Mouse (Mus musculus) kidney, embryonic 15.5 days (tissue): ENCODE results near the gene Mgea5. TPM values are rescaled to one million over a fixed set of nuclear protein-coding genes. Genes with fewer than 3 reads are reported as not detected.

Experiments used
- ATAC-seq: fragments of 200-750 bp; cut with Nextera tagmentation; replicated peaks from 2 replicates; pipeline ENCODE4 v1.8.0; 2017; ENCODE audit warnings: moderate TSS enrichment; ENCODE audit not compliant: low FRiP score
- H3K27ac ChIP-seq: fragments of 300-500 bp; sonication (generic); 2 replicates; pipeline ENCODE4 v1.5.1; 2015; ENCODE audit warnings: mild to moderate bottlenecking, inconsistent platforms
- H3K27me3 ChIP-seq: fragments of 300-500 bp; sonication (generic); 2 replicates; pipeline ENCODE4 v1.6.1; 2015; ENCODE audit warnings: inconsistent platforms
- H3K36me3 ChIP-seq: fragments of 300-500 bp; sonication (generic); 2 replicates; pipeline ENCODE4 v1.6.1; 2015; ENCODE audit warnings: inconsistent platforms
- H3K4me1 ChIP-seq: fragments of 300-500 bp; sonication (generic); 2 replicates; pipeline ENCODE4 v1.6.1; 2015; ENCODE audit warnings: inconsistent platforms
- H3K4me2 ChIP-seq: fragments of 300-500 bp; sonication (generic); 2 replicates; pipeline ENCODE4 v1.6.1; 2015; ENCODE audit warnings: moderate library complexity, mild to moderate bottlenecking, inconsistent platforms
- H3K4me3 ChIP-seq: fragments of 300-500 bp; sonication (generic); replicated peaks from 2 replicates; pipeline ENCODE4 v1.5.1; 2015; ENCODE audit warnings: mild to moderate bottlenecking, inconsistent platforms
- H3K9ac ChIP-seq: fragments of 300-500 bp; sonication (generic); 2 replicates; pipeline ENCODE4 v1.6.1; 2015; ENCODE audit warnings: mild to moderate bottlenecking, inconsistent platforms
- H3K9me3 ChIP-seq: fragments of 300-500 bp; sonication (generic); replicated peaks from 2 replicates; pipeline ENCODE4 v1.6.1; 2016; ENCODE audit warnings: inconsistent platforms
- WGBS: fragments of 180-500 bp; shearing (Covaris S2); methylation state at CpG from one replicate; pipeline ENCODE4 v1.1.7; 2015; ENCODE audit warnings: mixed read lengths; 5-methylcytosine and 5-hydroxymethylcytosine counted together
- polyA plus RNA-seq: library from polyadenylated mRNA; unstranded; fragments of >200 nt; fragmentation: Nextera tagmentation; extraction: Ambion mirVana; gene quantifications from 2 replicates; pipeline ENCODE4 v1.2.1, GENCODE M21; 2015

The Mgea5 gene
- polyA plus RNA-seq, 1 experiment from 2014 or later: 53.3 TPM

DNA sequence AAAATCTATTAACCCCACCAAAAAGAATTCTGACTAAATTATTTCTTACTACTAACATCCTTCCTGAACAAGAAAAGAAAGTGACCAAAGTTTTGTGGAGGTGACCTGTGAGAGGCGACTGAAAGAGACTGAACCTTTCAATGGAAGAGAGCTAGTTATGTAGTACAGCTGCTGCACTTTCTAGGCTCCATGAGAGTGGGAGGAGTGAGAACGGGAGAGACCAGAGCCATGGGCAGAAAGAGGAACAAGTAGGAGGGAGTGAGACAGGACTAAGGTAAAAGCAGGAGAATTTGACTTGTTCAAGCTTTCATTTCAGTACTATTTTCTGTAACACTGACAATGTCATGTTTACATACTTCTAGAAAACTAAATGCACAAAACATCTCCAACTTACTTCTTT, 8.2 kb downstream of the Mgea5 start:
- H3K27me3 ChIP-seq: no peaks in the 10 kb centered on the region
- no peak overlapping the region for H3K27ac ChIP-seq
- H3K4me2 ChIP-seq: no peak overlapping the region
- 77% methylated on average over 2 of the region's 2 CpGs for WGBS
- H3K9ac ChIP-seq: no peak overlapping the region
- H3K4me3 ChIP-seq: no peak overlapping the region
- H3K4me1 ChIP-seq: peaks cover 7% of the 10 kb centered on the region
- peaks cover 100% of the 10 kb centered on the region for H3K36me3 ChIP-seq
- ATAC-seq: no peak
- no peaks in the 10 kb centered on the region for H3K9me3 ChIP-seq

DNA sequence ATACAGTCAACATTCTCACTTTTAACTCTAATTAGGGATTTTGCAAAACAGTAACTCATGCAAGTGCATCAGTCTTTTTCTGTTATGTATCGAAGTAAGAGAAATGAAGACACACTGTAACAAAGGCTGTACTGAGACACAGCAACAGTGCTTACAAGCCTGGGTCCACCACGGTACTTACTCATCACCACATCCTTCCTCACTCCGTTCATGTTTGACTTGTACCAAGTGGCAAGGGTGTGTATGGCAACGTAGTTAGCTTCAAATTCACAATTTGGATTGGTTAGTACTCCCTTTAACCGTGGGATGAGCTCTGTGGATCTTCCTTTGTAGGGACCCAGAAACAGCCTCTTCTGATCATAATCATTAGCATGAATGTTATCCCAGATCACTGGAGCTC, 12.1 kb downstream of the Mgea5 start:
- no peak overlapping the region for H3K4me3 ChIP-seq
- no peaks in the 10 kb centered on the region for H3K4me1 ChIP-seq
- no peak overlapping the region for H3K4me2 ChIP-seq
- no peak overlapping the region for H3K27ac ChIP-seq
- peaks cover 99% of the 10 kb centered on the region for H3K36me3 ChIP-seq
- H3K9ac ChIP-seq: no peak overlapping the region
- no peaks in the 10 kb centered on the region for H3K9me3 ChIP-seq
- no peaks in the 10 kb centered on the region for H3K27me3 ChIP-seq
- ATAC-seq: no peak
- WGBS: 90% methylated on average over 5 of the region's 5 CpGs

DNA sequence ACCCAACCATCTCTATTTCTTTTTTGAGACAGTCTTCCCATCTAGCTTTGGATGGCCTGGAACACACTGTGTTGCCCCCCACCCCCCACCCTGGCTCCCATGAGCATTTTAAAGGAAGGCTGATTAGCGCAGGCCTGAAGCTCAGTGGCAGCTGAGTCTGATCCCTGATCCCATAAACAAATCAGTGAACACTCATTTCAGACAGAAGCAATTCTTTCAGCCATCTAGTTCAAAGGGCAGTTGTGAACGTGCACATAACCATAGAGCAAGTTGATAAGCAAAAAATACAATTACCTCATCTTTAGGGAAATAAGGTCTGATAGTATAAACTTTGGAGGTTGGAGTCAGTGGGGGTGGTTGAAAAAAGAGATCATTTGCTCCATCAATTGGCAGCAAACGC, 22.8 kb downstream of the Mgea5 start:
- H3K9ac ChIP-seq: no peak overlapping the region
- ATAC-seq: no peak
- H3K27me3 ChIP-seq: no peaks in the 10 kb centered on the region
- H3K4me1 ChIP-seq: no peaks in the 10 kb centered on the region
- no peak overlapping the region for H3K4me2 ChIP-seq
- H3K27ac ChIP-seq: no peak overlapping the region
- WGBS: 89% methylated on average over 3 of the region's 3 CpGs
- no peaks in the 10 kb centered on the region for H3K9me3 ChIP-seq
- peaks cover 96% of the 10 kb centered on the region for H3K36me3 ChIP-seq
- no peak overlapping the region for H3K4me3 ChIP-seq

DNA sequence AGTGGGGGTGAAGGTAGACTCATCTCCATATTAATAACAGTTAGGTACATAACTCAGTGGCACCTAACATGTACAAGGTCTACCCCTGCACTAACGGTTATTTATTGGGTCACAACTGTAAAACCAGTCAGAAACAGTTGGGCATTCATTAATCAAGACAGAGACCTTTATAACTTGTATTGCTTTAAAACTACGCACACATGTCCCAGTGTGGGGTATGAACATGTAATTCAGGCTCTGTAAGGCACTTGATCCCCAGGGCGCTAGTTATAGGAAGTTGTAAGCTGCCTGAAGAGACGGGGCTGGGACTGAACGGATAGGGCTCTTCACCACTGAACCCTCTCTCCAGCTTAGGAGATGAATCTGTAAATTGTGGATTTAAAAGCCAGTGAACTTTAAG, 25.0 kb downstream of the Mgea5 start:
- ATAC-seq: no peak
- Histone ChIP-seq H3K9ac (no peak overlapping the region), H3K36me3 (peaks cover 96% of the 10 kb centered on the region), H3K4me1 (peaks cover 8% of the 10 kb centered on the region; the same call in 1 of the 2 replicates), H3K27ac (no peak overlapping the region), H3K4me3 (no peak overlapping the region), H3K4me2 (no peak overlapping the region), H3K27me3 (no peaks in the 10 kb centered on the region), H3K9me3 (no peaks in the 10 kb centered on the region)
- WGBS: 90% methylated on average over 5 of the region's 5 CpGs

DNA sequence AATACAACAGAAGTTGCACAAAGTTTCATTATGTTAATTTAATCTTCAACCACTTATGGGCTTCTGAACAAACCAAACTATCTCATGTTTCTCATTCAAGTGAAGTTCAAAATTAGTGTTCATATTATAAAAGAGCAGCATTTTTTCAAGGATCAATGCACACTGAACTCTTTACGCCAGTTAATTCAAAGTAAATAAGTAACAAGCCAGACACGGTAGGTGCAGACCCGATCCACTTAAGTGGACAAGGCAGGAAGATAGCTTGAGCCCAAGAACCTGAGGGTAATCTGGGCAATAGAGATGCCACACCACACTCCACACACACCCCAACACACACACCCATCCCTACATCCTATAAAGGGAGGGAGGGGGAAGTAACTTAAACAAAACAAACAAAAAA, 30.1 kb downstream of the Mgea5 start:
- H3K27me3 ChIP-seq: no peaks in the 10 kb centered on the region
- peaks cover 21% of the 10 kb centered on the region for H3K4me1 ChIP-seq
- H3K36me3 ChIP-seq: peaks cover 80% of the 10 kb centered on the region
- peak overlapping the region; percentile 60; the same call in 1 of the 2 replicates for H3K27ac ChIP-seq
- H3K4me3 ChIP-seq: no peak overlapping the region
- no peak overlapping the region for H3K9ac ChIP-seq
- H3K9me3 ChIP-seq: no peaks in the 10 kb centered on the region
- 68% methylated on average over 3 of the region's 3 CpGs for WGBS
- no peak overlapping the region for H3K4me2 ChIP-seq
- no peak for ATAC-seq

DNA sequence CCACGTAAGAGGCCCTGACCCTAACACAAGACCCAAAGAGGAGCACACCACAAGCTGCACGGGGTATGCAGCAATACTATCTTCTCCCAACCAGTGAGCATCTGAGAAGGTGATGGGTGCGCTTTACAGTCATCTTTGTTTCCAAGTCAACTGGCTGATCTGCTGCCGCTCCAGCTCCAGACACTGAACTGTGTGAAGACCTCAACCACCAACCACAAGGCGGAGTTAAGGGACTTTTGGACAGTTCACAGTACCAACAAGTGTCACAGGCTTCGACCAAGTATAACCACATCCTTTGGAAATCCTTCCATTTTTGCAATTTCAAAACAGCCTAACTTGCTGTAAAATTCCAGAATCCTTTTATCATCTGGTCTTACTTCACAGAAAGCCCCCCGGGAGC, 31.8 kb downstream of the Mgea5 start:
- no peak overlapping the region for H3K4me2 ChIP-seq
- 91% methylated on average over 7 of the region's 7 CpGs for WGBS
- no peak for ATAC-seq
- peaks cover 63% of the 10 kb centered on the region for H3K36me3 ChIP-seq
- peaks cover 33% of the 10 kb centered on the region for H3K4me1 ChIP-seq
- H3K9me3 ChIP-seq: no peaks in the 10 kb centered on the region
- H3K9ac ChIP-seq: no peak overlapping the region
- no peaks in the 10 kb centered on the region for H3K27me3 ChIP-seq
- no peak overlapping the region for H3K4me3 ChIP-seq
- no peak overlapping the region for H3K27ac ChIP-seq

DNA sequence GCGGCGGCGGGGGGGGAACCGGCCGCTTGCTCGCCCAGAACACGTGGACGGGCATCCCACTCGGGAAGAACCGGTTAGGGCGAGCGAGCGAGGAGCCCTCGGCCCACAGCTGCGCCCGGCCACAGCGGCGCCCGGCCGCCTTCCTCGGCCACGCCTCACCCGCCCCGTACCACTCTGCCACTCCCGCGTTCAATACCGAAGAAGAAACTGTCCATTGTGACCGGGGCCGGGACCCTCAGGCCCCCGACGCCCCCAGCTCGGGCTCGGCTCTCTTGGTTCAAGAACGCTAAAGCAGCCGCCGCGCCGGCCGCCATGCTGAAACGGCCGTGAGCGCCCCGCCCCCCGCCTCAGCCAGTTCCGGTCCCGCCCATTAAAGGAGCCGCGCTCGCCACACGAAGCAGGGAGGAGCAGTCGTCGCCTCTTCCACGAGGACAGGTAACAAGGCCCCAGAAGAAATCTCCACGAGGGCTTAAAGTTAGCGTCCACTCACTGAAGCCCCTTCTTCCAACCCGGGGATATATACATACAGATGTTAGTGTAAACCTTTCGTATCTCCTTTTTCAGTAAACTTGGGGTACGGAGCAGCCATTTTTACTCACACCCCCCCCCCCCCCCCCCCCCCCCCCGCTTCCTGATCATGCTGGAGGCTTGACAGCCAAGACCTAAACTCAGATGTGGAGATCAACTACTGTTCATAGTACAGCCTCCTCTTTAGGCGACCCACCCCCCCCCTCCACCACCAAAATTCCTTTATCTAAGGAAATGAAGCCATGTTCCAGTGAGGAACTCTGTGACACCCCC, 34.2 kb downstream of the Mgea5 start, which contains the start of gene Npm3:
Gene Npm3, minus strand, starts transcription at position 349 of the 801 bp plus-strand sequence.
- peaks cover 38% of the 10 kb centered on the region for H3K36me3 ChIP-seq
- peaks cover 22% of the 10 kb centered on the region for H3K27me3 ChIP-seq
- peaks cover 50% of the 10 kb centered on the region for H3K4me1 ChIP-seq
- no peaks in the 10 kb centered on the region for H3K9me3 ChIP-seq
- peak within 1 kb of the TSS; percentile 66 for H3K27ac ChIP-seq
- H3K4me2 ChIP-seq: peak within 1 kb of the TSS; percentile 94
- H3K9ac ChIP-seq: peak within 1 kb of the TSS; percentile 86
- under 1% methylated on average over 59 of the region's 60 CpGs for WGBS
- H3K4me3 ChIP-seq: peak within 1 kb of the TSS; percentile 82
- ATAC-seq: peak; percentile 77

DNA sequence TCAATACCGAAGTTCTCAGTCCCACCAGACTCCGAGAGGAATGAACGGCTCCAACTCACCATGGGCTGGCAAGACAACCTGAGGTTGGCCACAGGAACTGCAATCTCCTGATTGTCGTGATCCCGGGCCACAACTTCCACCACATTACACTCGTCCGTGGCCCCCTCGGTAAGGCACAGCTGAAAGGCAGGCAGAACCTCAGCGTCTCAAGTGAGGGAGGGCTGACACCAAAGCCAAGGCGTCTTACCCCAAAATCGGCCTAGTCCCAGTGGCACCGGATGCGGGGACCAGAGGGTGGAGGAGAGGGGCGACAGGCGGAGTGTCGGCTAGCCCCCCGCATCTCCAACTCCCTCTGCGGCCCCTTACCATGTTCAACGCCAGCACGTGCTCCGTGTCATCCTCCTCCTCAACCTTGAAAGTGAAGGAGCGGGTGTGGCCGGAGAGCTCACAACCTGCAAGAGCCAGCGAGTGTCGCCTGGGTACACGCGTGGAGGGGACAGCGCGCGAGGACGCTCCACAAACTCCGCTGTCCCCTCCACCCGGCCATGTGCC, 34.9 kb downstream of the Mgea5 start:
- Histone ChIP-seq H3K4me2 (peak overlapping the region; percentile 94), H3K27me3 (peaks cover 28% of the 10 kb centered on the region), H3K36me3 (peaks cover 32% of the 10 kb centered on the region), H3K4me3 (peak overlapping the region; percentile 82), H3K9me3 (no peaks in the 10 kb centered on the region), H3K27ac (peak overlapping the region; percentile 52; the same call in 1 of the 2 replicates), H3K4me1 (peaks cover 43% of the 10 kb centered on the region), H3K9ac (peak overlapping the region; percentile 86)
- peak; percentile 35 for ATAC-seq
- 1% methylated on average over 33 of the region's 33 CpGs for WGBS

DNA sequence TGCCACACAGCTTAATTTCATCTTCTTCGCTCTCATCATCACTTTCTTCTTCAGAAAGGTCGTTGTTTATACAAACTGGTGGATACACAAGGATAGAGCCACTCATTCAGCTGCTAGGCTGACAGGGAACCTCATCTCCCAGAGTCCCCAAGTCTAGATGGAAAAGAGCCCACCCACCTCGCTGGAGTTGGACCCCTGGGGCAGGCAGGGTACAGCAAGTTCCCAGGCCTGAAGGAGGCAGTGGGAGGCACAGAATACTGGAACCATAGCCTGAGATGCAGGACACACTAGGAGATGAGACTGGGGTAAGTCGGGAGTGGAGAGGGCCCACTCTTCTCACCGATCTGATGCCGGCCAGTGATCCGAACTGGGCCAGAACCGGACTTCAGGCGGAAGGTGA, 35.4 kb downstream of the Mgea5 start:
- H3K4me2 ChIP-seq: peak overlapping the region; percentile 94
- WGBS: 46% methylated on average over 9 of the region's 9 CpGs
- no peak; the same call in 1 of the 2 replicates for ATAC-seq
- H3K4me3 ChIP-seq: peak overlapping the region; percentile 82
- H3K9me3 ChIP-seq: no peaks in the 10 kb centered on the region
- peaks cover 34% of the 10 kb centered on the region for H3K27me3 ChIP-seq
- no peak overlapping the region for H3K27ac ChIP-seq
- H3K9ac ChIP-seq: peak overlapping the region; percentile 86
- H3K4me1 ChIP-seq: peaks cover 44% of the 10 kb centered on the region
- H3K36me3 ChIP-seq: peaks cover 28% of the 10 kb centered on the region

DNA sequence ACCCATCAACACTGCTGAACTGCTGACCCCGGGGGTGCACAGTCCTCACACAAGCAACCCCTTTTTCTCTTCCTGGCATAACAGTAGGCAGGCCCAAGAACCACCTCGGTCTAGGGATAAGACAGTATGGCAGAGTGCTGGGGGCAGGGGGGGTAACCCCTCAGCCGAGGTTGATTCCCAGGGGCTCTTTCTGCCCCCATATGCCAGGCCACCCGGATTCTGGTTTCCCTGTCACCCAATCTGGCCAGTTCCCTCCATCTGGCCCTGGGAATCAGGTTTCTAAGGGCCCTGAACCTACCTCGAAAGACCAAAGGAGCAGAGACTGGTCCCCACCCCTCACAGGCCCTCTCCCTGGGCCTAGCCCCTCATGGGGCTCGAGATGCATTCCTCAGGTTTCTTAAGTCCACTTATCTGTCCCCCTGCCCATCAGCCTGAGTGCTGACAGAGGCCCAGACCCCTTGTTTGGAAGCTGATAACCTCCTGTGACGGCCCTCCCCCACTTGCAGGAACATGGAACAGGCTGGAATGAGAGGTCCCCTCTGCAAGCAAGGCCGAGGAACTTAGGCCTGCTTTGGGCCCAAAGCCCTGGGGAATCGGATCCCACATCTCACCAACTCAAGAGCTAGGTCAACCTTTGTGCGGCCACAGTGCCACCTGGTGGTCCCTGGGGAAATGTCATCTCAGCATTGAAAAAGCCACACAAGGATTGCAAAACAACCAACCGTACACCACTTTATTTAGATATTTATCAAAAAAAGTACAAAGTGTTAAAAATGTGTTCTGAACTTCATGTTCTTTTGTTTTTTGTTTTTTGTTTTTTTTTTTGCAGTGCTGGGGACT, 36.4 kb downstream of the Mgea5 start:
- 18% methylated on average over 11 of the region's 11 CpGs for WGBS
- 0 out of 2 replicates have a peak overlapping the region, but pooled peaks have one; percentile 10 for H3K9ac ChIP-seq

DNA sequence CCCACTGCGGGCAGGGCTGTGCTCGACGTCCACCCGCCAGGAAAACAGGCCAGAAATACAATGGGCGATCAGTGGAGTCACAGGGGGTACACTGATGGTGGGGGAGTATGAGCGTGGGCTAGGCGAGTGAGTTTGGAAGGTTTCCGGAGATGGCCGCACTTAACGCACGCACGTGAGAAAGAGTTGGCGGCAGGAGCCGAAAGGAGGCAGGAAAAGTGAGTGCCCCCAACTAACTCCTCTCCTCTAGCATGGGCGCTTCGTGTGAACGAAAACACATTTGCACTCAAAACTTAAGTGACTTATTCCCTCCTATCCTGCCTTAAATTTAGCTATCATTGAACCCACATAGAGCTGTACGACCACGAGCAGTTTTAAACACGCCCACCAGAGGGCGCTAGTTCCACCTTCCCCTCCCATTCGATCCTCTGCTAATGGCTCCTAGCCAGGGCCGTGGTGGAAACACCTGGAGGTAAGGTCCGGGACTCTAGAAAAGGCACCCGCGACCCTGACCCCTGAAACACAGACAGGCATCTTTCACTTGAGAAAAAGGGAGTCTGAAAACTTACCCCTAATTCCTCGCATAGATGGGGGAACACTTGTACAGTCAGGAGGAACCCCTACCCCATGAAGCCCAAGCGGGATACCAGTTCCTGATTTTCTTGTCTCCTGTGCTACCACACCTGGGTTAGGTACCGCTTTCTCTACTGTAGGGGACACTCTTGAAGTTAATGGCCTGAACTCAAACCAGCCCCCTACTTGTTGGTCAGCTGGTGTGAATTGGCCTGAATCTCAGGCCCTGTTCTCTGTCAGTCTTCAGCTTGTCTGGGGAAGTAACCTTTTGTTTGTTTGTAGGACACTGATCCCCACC, 37.2 kb downstream of the Mgea5 start:
- H3K27ac ChIP-seq: no peak overlapping the region
- H3K27me3 ChIP-seq: peaks cover 52% of the 10 kb centered on the region
- H3K9ac ChIP-seq: no peak overlapping the region
- H3K4me3 ChIP-seq: peak overlapping the region; percentile 10; the same call in 1 of the 2 replicates
- no peaks in the 10 kb centered on the region for H3K9me3 ChIP-seq
- ATAC-seq: no peak
- H3K4me2 ChIP-seq: peak overlapping the region; percentile 26
- 10% methylated on average over 29 of the region's 29 CpGs for WGBS
- H3K36me3 ChIP-seq: peaks cover 10% of the 10 kb centered on the region
- H3K4me1 ChIP-seq: peaks cover 61% of the 10 kb centered on the region

More for the DNA sequence above, 36.4 kb downstream of the Mgea5 start:
- H3K36me3 ChIP-seq: peaks cover 18% of the 10 kb centered on the region
- no peaks in the 10 kb centered on the region for H3K9me3 ChIP-seq
- H3K27ac ChIP-seq: peak overlapping the region; percentile 18; the same call in 1 of the 2 replicates
- H3K4me3 ChIP-seq: no peak overlapping the region
- peaks cover 44% of the 10 kb centered on the region for H3K27me3 ChIP-seq
- peaks cover 53% of the 10 kb centered on the region for H3K4me1 ChIP-seq
- H3K4me2 ChIP-seq: no peak overlapping the region
- ATAC-seq: no peak
